ENCODE assay signal across 9 mouse cellular contexts in the genomic region with DNA sequence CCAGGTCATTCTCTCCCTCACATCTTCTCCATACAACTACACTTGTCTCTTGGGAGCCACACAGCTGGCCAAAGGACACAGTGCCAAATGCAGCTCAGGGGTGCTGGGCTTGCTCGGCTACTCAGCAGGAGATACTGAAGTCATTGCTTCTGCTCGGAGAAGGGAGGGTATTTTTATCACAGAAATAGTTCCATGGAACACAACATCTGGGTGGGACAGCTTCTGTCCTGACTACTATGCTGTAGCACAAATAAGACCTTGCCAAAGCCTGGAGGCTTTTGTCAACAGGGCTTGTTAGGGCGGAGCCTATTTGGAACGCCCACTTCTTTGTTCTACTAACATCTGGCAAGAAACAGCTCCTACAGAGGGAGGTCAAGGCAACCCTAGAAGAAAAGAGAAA. TPM values are rescaled to one million over a fixed set of nuclear protein-coding genes. Genes with fewer than 3 reads are reported as not detected.
DNase-seq lines count a peak whose midpoint lies in the region; ATAC-seq and TF ChIP-seq lines count a peak whose summit lies in the region.
"Had no signal": no experiment of that assay in that cellular context is flagged by ENCODE, and none has a peak within 500 bp of the region (broad histone marks: within the 10 kb centered on the region; RNA-seq: fewer than 3 reads in every experiment).

No protein-coding gene starts in this region.

- no peak overlapping the region for H3K4me2 ChIP-seq in embryonic facial prominence, embryonic 15.5 days (replicated peaks)
- no peak overlapping the region for H3K4me2 ChIP-seq in hindbrain, embryonic 13.5 days
- peak overlapping the region; percentile 27 for H3K4me2 ChIP-seq in myocyte (ENCODE audit: low read depth)

- peaks cover 21% of the 10 kb centered on the region for H3K4me1 ChIP-seq in embryonic facial prominence, embryonic 15.5 days
- H3K4me1 ChIP-seq in hindbrain, embryonic 13.5 days (replicated peaks) = peaks cover 14% of the 10 kb centered on the region

- no peak for TF ChIP-seq CTCF in left cerebral cortex, adult 2 months (IDR thresholded peaks at IDR 0.05)

- H3K27me3 ChIP-seq in embryonic facial prominence, embryonic 15.5 days = no peaks in the 10 kb centered on the region
- H3K27me3 ChIP-seq in hindbrain, embryonic 13.5 days = no peaks in the 10 kb centered on the region
- H3K27me3 ChIP-seq in myocyte (ENCODE audit: control insufficient read depth, insufficient read depth, insufficient read length) = no peaks in the 10 kb centered on the region
- H3K27me3 ChIP-seq: Patski had no signal

- peaks cover 8% of the 10 kb centered on the region for H3K79me2 ChIP-seq in myocyte (ENCODE audit: control insufficient read depth, insufficient read depth)

- no peak overlapping the region for H3ac ChIP-seq in myocyte (ENCODE audit: control insufficient read depth, insufficient read length)

- H3K9ac ChIP-seq in embryonic facial prominence, embryonic 15.5 days = no peak overlapping the region
- H3K9ac ChIP-seq in hindbrain, embryonic 13.5 days = no peak overlapping the region

- DNase-seq in left cerebral cortex, adult 11 months (ENCODE audit: low spot score) = peak; percentile 21
- no peak for DNase-seq in left cerebral cortex, adult 2 months (ENCODE audit: extremely low spot score in 1 of 2, low spot score in 2 of 2)
- DNase-seq in cerebellum, postnatal 25 days = no peak
- DNase-seq in layer of hippocampus, adult 8-10 months (ENCODE audit: low spot score in 2 of 2) = no peak

- no peak for TF ChIP-seq POLR2A in myocyte (IDR thresholded peaks at IDR 0.05; ENCODE audit: insufficient read length, low read depth)

- no peaks in the 10 kb centered on the region for H3K36me3 ChIP-seq in embryonic facial prominence, embryonic 15.5 days
- 0 out of 2 replicates have a peak, but pooled peaks cover 5% of the 10 kb centered on the region for H3K36me3 ChIP-seq in hindbrain, embryonic 13.5 days
- no peaks in the 10 kb centered on the region for H3K36me3 ChIP-seq in myocyte (ENCODE audit: control insufficient read depth, insufficient read depth)

- H3K4me3 ChIP-seq in left cerebral cortex, adult 2 months = no peak overlapping the region
- H3K4me3 ChIP-seq in embryonic facial prominence, embryonic 15.5 days (replicated peaks) = no peak overlapping the region
- H3K4me3 ChIP-seq in hindbrain, embryonic 13.5 days = no peak overlapping the region
- no peak overlapping the region for H3K4me3 ChIP-seq in myocyte

- intact Hi-C loops in left cerebral cortex, adult 2 months (cut with DNase I) = no loop called here

- peak; percentile 63 for ATAC-seq in embryonic facial prominence, embryonic 15.5 days (ENCODE audit: insufficient number of reproducible peaks, low FRiP score, low TSS enrichment, low read depth)
- no peak for ATAC-seq in hindbrain, embryonic 13.5 days (ENCODE audit: low FRiP score)
- ATAC-seq in megakaryocyte, adult 5-6 weeks (ENCODE audit: poor library complexity, severe bottlenecking) = no peak
- ATAC-seq: Patski had no signal

- H3K27ac ChIP-seq in left cerebral cortex, adult 2 months = no peak overlapping the region
- H3K27ac ChIP-seq in embryonic facial prominence, embryonic 15.5 days (replicated peaks) = peak overlapping the region; percentile 52; the same call in 1 of the 2 replicates
- H3K27ac ChIP-seq in hindbrain, embryonic 13.5 days = peak overlapping the region; percentile 62

- WGBS in embryonic facial prominence, embryonic 15.5 days = 25% methylated on average over 4 of the region's 4 CpGs
- 16% methylated on average over 4 of the region's 4 CpGs for WGBS in hindbrain, embryonic 13.5 days

- H3K9me3 ChIP-seq in embryonic facial prominence, embryonic 15.5 days (replicated peaks) = no peaks in the 10 kb centered on the region
- H3K9me3 ChIP-seq in hindbrain, embryonic 13.5 days = 0 out of 2 replicates have a peak, but pooled peaks cover 3% of the 10 kb centered on the region

TF ChIP-seq in myocyte, 11 proteins besides CTCF, POLR2A, EP300 and RAD21:
- TF ChIP-seq REST (IDR thresholded peaks at IDR 0.05; ENCODE audit: insufficient read depth, insufficient read length) (no peak), MYOD1 (IDR thresholded peaks at IDR 0.05; ENCODE audit: control insufficient read depth in 1 of 3, insufficient read length in 2 of 3, low read depth in 2 of 3) (no peak), TCF12 (IDR thresholded peaks at IDR 0.05; ENCODE audit: insufficient read depth, poor library complexity, severe bottlenecking) (no peak), CEBPB (IDR thresholded peaks at IDR 0.05; ENCODE audit: insufficient read depth, poor library complexity, severe bottlenecking) (no peak), MAX (IDR thresholded peaks at IDR 0.05; ENCODE audit: low read depth) (no peak), TCF3 (IDR thresholded peaks at IDR 0.05; ENCODE audit: insufficient read length, low read depth) (no peak), E2F4 (IDR thresholded peaks at IDR 0.05; ENCODE audit: insufficient read depth) (no peak), MYOG (IDR thresholded peaks at IDR 0.05; ENCODE audit: control insufficient read depth in 1 of 3, insufficient read depth in 1 of 3, insufficient read length in 2 of 3, low read depth in 2 of 3) (no peak), SRF (IDR thresholded peaks at IDR 0.05; ENCODE audit: control insufficient read depth, insufficient read length, low read depth) (no peak), USF1 (IDR thresholded peaks at IDR 0.05; ENCODE audit: low read depth) (no peak), POLR2AphosphoS2 (IDR thresholded peaks at IDR 0.05; ENCODE audit: insufficient read length, low read depth) (no peak)

RNA-seq across cellular contexts. Expression of a gene that starts 10.2 kb away (rescaled TPM):
- total RNA-seq in left cerebral cortex, adult 2 months (2021) = 10 to 100 TPM; 96.2 to 96.3 TPM
- 33.9 and 37.2 TPM in 2 replicates for polyA plus RNA-seq in embryonic facial prominence, embryonic 15.5 days (2015; fragmentation: Nextera tagmentation; extraction: Ambion mirVana)
- 29.5 and 33.8 TPM in 2 replicates for polyA plus RNA-seq in hindbrain, embryonic 13.5 days (2015; fragmentation: Nextera tagmentation; extraction: Ambion mirVana)
- polyA plus RNA-seq in myocyte (2012; fragmentation: generic; extraction: Trizol) = 28.6 TPM
- total RNA-seq in megakaryocyte, adult 5-6 weeks (2015) = 0.82 and 1.0 TPM in 2 replicates
- 0.40 and 0.41 TPM in 2 replicates for total RNA-seq in megakaryocyte, adult 5-6 weeks (2017)
- total RNA-seq in layer of hippocampus, adult 8-10 months (2022) = 100 to 1,000 TPM in 1 of 4 experiments, 10 to 100 TPM in 3; 79.6 to 100 (median 88.0) TPM

Comparison
In these comparisons a context has a peak if more than half of its experiments do, and no peak if none do; other contexts are left out.
1. RNA of a gene that starts 10.2 kb away (total RNA-seq): 96.2 to 96.3 TPM in left cerebral cortex, adult 2 months and 79.6 to 100 TPM in layer of hippocampus, adult 8-10 months; 0.40 to 1.0 TPM in megakaryocyte, adult 5-6 weeks; every median in the first group is over 10 times any median in the second.